ENCODE assay signal across 18 mouse cellular contexts in genomic region chr12:31269020-31269597, GRCm38 (mm10). TPM values are rescaled to one million over a fixed set of nuclear protein-coding genes. Genes with fewer than 3 reads are reported as not detected.
DNase-seq lines count a peak whose midpoint lies in the region; ATAC-seq and TF ChIP-seq lines count a peak whose summit lies in the region.
"Had no signal": no experiment of that assay in that cellular context is flagged by ENCODE, and none has a peak within 500 bp of the region (broad histone marks: within the 10 kb centered on the region; RNA-seq: fewer than 3 reads in every experiment).

No protein-coding gene starts in this region.

- H3K9me3 ChIP-seq in kidney, embryonic 14.5 days (ENCODE audit: control insufficient read depth, low read length) = no peaks in the 10 kb centered on the region
- H3K9me3 ChIP-seq in limb, embryonic 12.5 days = no peaks in the 10 kb centered on the region
- H3K9me3 ChIP-seq: forebrain, embryonic 13.5 days; hindbrain, embryonic 13.5 days; liver, embryonic 12.5 days had no signal

- H3K4me3 ChIP-seq in heart, adult 2 months = no peak overlapping the region
- H3K4me3 ChIP-seq in kidney, embryonic 14.5 days (ENCODE audit: low read length) = peak overlapping the region; percentile 17; the same call in 1 of the 2 replicates
- no peak overlapping the region for H3K4me3 ChIP-seq in brown adipose tissue, adult 24 weeks (ENCODE audit: insufficient read depth, low read depth, low read length)
- no peak overlapping the region for H3K4me3 ChIP-seq in limb, embryonic 12.5 days (replicated peaks)
- H3K4me3 ChIP-seq: forebrain, embryonic 13.5 days; hindbrain, embryonic 13.5 days; left cerebral cortex, adult 2 months; liver, embryonic 12.5 days had no signal

- peak; percentile 81 for ATAC-seq in kidney, embryonic 14.5 days (ENCODE audit: low FRiP score, low TSS enrichment)
- no peak for ATAC-seq in limb, embryonic 12.5 days (ENCODE audit: insufficient number of reproducible peaks, insufficient read depth, low FRiP score, low TSS enrichment, low read depth)
- ATAC-seq: forebrain, embryonic 13.5 days; liver, embryonic 12.5 days had no signal

- DNase-seq in heart, adult 11 months = peak; percentile 86
- DNase-seq in heart, adult 2 months = no peak
- no peak for DNase-seq in kidney, postnatal 4 days
- no peak for DNase-seq in frontal cortex, postnatal 10 days (ENCODE audit: low spot score in 2 of 2)
- DNase-seq in spleen, postnatal 4 days (ENCODE audit: low spot score in 2 of 2) = no peak
- DNase-seq: cerebellum, adult 2 months; gastrocnemius, adult 2 months; thymus, postnatal 4 days had no signal

- TF ChIP-seq EP300 in heart, adult 2 months (IDR thresholded peaks at IDR 0.05; ENCODE audit: insufficient read depth, low read depth, low read length) = no peak

- no peak overlapping the region for H3K27ac ChIP-seq in heart, adult 2 months
- H3K27ac ChIP-seq in kidney, embryonic 14.5 days (ENCODE audit: low read depth, low read length) = peak overlapping the region; percentile 47; the same call in 1 of the 2 replicates
- peak overlapping the region; percentile 13; the same call in 1 of the 2 replicates for H3K27ac ChIP-seq in brown adipose tissue, adult 24 weeks (replicated peaks; ENCODE audit: low read depth, low read length)
- no peak overlapping the region for H3K27ac ChIP-seq in limb, embryonic 12.5 days
- H3K27ac ChIP-seq: forebrain, embryonic 13.5 days; gastrocnemius, adult 2 months; hindbrain, embryonic 13.5 days; left cerebral cortex, adult 2 months; liver, embryonic 12.5 days had no signal

- intact Hi-C loops in heart, adult 2 months (cut with DNase I) = loop anchor here (5.0 kb wide), 2 partner anchors 33 to 142 kb away; no protein-coding TSS in a partner anchor

- H3K79me2 ChIP-seq in heart, adult 2 months (replicated peaks; ENCODE audit: control insufficient read depth, insufficient read depth, low read length) = no peaks in the 10 kb centered on the region

- no peak for TF ChIP-seq CTCF in heart, adult 2 months (IDR thresholded peaks at IDR 0.05)

- peak overlapping the region; percentile 82 for H3K4me2 ChIP-seq in kidney, embryonic 14.5 days (replicated peaks; ENCODE audit: low read depth, low read length)
- peak overlapping the region; percentile 2; the same call in 1 of the 2 replicates for H3K4me2 ChIP-seq in limb, embryonic 12.5 days
- H3K4me2 ChIP-seq: forebrain, embryonic 13.5 days; liver, embryonic 12.5 days had no signal

- peaks cover 30% of the 10 kb centered on the region for H3K36me3 ChIP-seq in heart, adult 2 months (ENCODE audit: control insufficient read depth, insufficient read depth, low read length)
- H3K36me3 ChIP-seq in kidney, embryonic 14.5 days (ENCODE audit: control insufficient read depth, insufficient read depth, low read length) = peaks cover 60% of the 10 kb centered on the region
- H3K36me3 ChIP-seq in limb, embryonic 12.5 days = peaks cover 55% of the 10 kb centered on the region
- H3K36me3 ChIP-seq: hindbrain, embryonic 13.5 days had no signal

- no peak overlapping the region for H3K9ac ChIP-seq in heart, adult 2 months (ENCODE audit: low read depth, low read length)
- peak overlapping the region; percentile 12; the same call in 1 of the 2 replicates for H3K9ac ChIP-seq in kidney, embryonic 14.5 days (ENCODE audit: low read depth, low read length)
- no peak overlapping the region; the same call in 1 of the 2 replicates for H3K9ac ChIP-seq in limb, embryonic 12.5 days (replicated peaks)
- H3K9ac ChIP-seq: forebrain, embryonic 13.5 days; hindbrain, embryonic 13.5 days; liver, embryonic 12.5 days had no signal

- peaks cover 10% of the 10 kb centered on the region for H3K4me1 ChIP-seq in heart, adult 2 months (ENCODE audit: control insufficient read depth, insufficient read depth, low read length)
- H3K4me1 ChIP-seq in kidney, embryonic 14.5 days (ENCODE audit: control insufficient read depth, insufficient read depth, low read length) = peaks cover 57% of the 10 kb centered on the region
- H3K4me1 ChIP-seq in brown adipose tissue, adult 24 weeks (ENCODE audit: control insufficient read depth, insufficient read depth, insufficient read length, low read length) = peaks cover 17% of the 10 kb centered on the region
- H3K4me1 ChIP-seq in limb, embryonic 12.5 days (replicated peaks) = peaks cover 51% of the 10 kb centered on the region

- 45% methylated on average over 12 of the region's 12 CpGs for WGBS in heart, adult 2 months
- whole genome bisulfite sequencing in kidney, embryonic 14.5 days = 26% methylated on average over 12 of the region's 12 CpGs
- 52% methylated on average over 12 of the region's 12 CpGs for WGBS in limb, embryonic 12.5 days

- H3K27me3 ChIP-seq in heart, adult 2 months (ENCODE audit: control insufficient read depth, insufficient read depth, low read length) = no peaks in the 10 kb centered on the region
- H3K27me3 ChIP-seq in kidney, embryonic 14.5 days (ENCODE audit: control insufficient read depth, insufficient read depth, low read length) = no peaks in the 10 kb centered on the region
- H3K27me3 ChIP-seq in limb, embryonic 12.5 days = no peaks in the 10 kb centered on the region

- TF ChIP-seq POLR2A in heart, adult 2 months (IDR thresholded peaks at IDR 0.05; ENCODE audit: insufficient read depth, low read depth, low read length) = no peak

RNA-seq across cellular contexts. Expression of gene Lamb1, which starts 4.1 kb away (rescaled TPM):
- 10 to 100 TPM; 55.3 to 58.1 TPM for total RNA-seq in heart, adult 2 months (2021)
- 25.1 and 44.1 TPM in 2 replicates for polyA plus RNA-seq in heart, adult 2 months (2012; rRNA removed)
- 65.2 and 121 TPM in 2 replicates for polyA plus RNA-seq in kidney, embryonic 14.5 days (2014; fragmentation: Nextera tagmentation; extraction: Ambion mirVana)
- polyA plus RNA-seq in brown adipose tissue, adult 24 weeks (2012; ENCODE audit: insufficient read depth, insufficient read length, missing spikeins) = 28.5 and 41.1 TPM in 2 replicates
- polyA plus RNA-seq in limb, embryonic 12.5 days (2016; fragmentation: Nextera tagmentation; extraction: Ambion mirVana) = 60.4 and 64.8 TPM in 2 replicates
- total RNA-seq: MEL had no signal

RNA-seq across cellular contexts. Expression of gene Gm6993, which starts 28.5 kb away (rescaled TPM):
- total RNA-seq in heart, adult 2 months (2021) = not detected
- polyA plus RNA-seq in heart, adult 2 months (2012; rRNA removed) = not detected in 2 replicates
- polyA plus RNA-seq in kidney, embryonic 14.5 days (2014; fragmentation: Nextera tagmentation; extraction: Ambion mirVana) = not detected in 2 replicates
- polyA plus RNA-seq in brown adipose tissue, adult 24 weeks (2012; ENCODE audit: insufficient read depth, insufficient read length, missing spikeins) = not detected in 2 replicates
- not detected in 2 replicates for polyA plus RNA-seq in limb, embryonic 12.5 days (2016; fragmentation: Nextera tagmentation; extraction: Ambion mirVana)
- total RNA-seq: gastrocnemius, adult 2 months; layer of hippocampus, adult 18-20 months; left cerebral cortex, adult 2 months; MEL; monocyte, adult 5-6 weeks had no signal
- polyA plus RNA-seq: cerebellum, adult 2 months; forebrain, embryonic 13.5 days; hindbrain, embryonic 13.5 days; liver, embryonic 12.5 days had no signal

Comparison
In these comparisons a context has a peak if more than half of its experiments do, and no peak if none do; other contexts are left out.
1. H3K27ac ChIP-seq: peak in kidney, embryonic 14.5 days (single experiment) and brown adipose tissue, adult 24 weeks (single experiment); none in heart, adult 2 months (single experiment) and limb, embryonic 12.5 days (single experiment).